Mouse (Mus musculus) heart, embryonic 11.5 days (tissue): ENCODE measurements around the gene Tesc. TPM values are rescaled to one million over a fixed set of nuclear protein-coding genes. Genes with fewer than 3 reads are reported as not detected.

Source experiments
- ATAC-seq: fragments of 200-750 bp; cut with Nextera tagmentation; replicated peaks from 2 replicates; pipeline ENCODE4 v1.8.0; 2017; ENCODE audit warnings: moderate library complexity; ENCODE audit not compliant: insufficient number of reproducible peaks, low FRiP score, low TSS enrichment
- H3K27ac ChIP-seq: fragments of 300-500 bp; sonication (generic); 2 replicates; pipeline ENCODE4 v1.5.1; 2014; ENCODE audit warnings: mild to moderate bottlenecking, low read depth, low read length
- H3K27me3 ChIP-seq: fragments of 300-500 bp; sonication (generic); 2 replicates; pipeline ENCODE4 v1.6.1; 2014; ENCODE audit warnings: mild to moderate bottlenecking, low read length, mixed read lengths; ENCODE audit not compliant: control insufficient read depth, insufficient read depth
- H3K36me3 ChIP-seq: fragments of 300-500 bp; sonication (generic); 2 replicates; pipeline ENCODE4 v1.6.1; 2014; ENCODE audit warnings: mild to moderate bottlenecking, low read length, moderate library complexity, mixed read lengths; ENCODE audit not compliant: control insufficient read depth, insufficient read depth
- H3K4me1 ChIP-seq: fragments of 300-500 bp; sonication (generic); 2 replicates; pipeline ENCODE4 v1.6.1; 2014; ENCODE audit warnings: low read length; ENCODE audit not compliant: control insufficient read depth, insufficient read depth
- H3K4me2 ChIP-seq: fragments of 300-500 bp; sonication (generic); 2 replicates; pipeline ENCODE4 v1.6.1; 2014; ENCODE audit warnings: mild to moderate bottlenecking, moderate library complexity
- H3K4me3 ChIP-seq: fragments of 300-500 bp; sonication (generic); 2 replicates; pipeline ENCODE4 v1.5.1; 2014; ENCODE audit warnings: low read depth, low read length
- H3K9ac ChIP-seq: fragments of 300-500 bp; sonication (generic); 2 replicates; pipeline ENCODE4 v1.6.1; 2014; ENCODE audit warnings: mild to moderate bottlenecking, low read depth, low read length, moderate library complexity
- H3K9me3 ChIP-seq: fragments of 300-500 bp; sonication (generic); replicated peaks from 2 replicates; pipeline ENCODE4 v1.6.1; 2016; ENCODE audit warnings: low read length; ENCODE audit not compliant: control insufficient read depth
- WGBS: fragments of 180-500 bp; shearing (Covaris S2); extraction: QIAGEN DNeasy Blood & Tissue Kit; methylation state at CpG from one replicate; pipeline ENCODE4 v1.1.7; 2014; ENCODE audit not compliant: insufficient replicate concordance; 5-methylcytosine and 5-hydroxymethylcytosine counted together
- polyA plus RNA-seq: library from polyadenylated mRNA; unstranded; fragments of >200 nt; fragmentation: Nextera tagmentation; extraction: Ambion mirVana; gene quantifications from 2 replicates; pipeline ENCODE4 v1.2.1, GENCODE M21; 2014

The Tesc gene
- polyA plus RNA-seq, 1 experiment from 2014 or later, result 17.9 TPM

DNA sequence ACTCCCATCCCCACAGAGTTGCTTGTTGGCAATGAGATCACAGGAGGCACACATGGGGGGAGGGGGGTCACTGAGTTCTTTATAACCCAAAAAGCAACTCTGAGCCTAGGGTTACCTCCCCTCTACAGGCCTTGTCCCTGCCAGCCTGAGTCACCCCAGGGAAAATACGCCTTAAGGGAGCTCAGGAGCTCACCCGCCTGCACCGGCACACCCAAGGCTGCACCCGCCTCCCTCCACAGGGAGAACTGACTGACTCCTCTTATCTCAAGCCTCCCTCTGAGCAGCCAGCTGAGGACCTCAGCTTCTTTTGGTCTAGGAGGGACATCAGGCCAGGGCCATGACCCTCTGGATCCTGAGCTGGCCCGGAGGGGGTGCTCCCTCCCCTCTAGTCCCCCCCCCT lies 3.5 kb downstream of the Tesc start:
- no peak overlapping the region for H3K27ac ChIP-seq
- H3K9me3 ChIP-seq, result no peaks in the 10 kb centered on the region
- H3K27me3 ChIP-seq, result peaks cover 43% of the 10 kb centered on the region
- H3K9ac ChIP-seq, result 0 out of 2 replicates have a peak overlapping the region, but pooled peaks have one; percentile 49
- peaks cover 55% of the 10 kb centered on the region for H3K4me1 ChIP-seq
- ATAC-seq, result 0 out of 2 replicates have a peak, but pooled peaks have one; percentile 5
- 19% methylated on average over 5 of the region's 5 CpGs for WGBS
- H3K36me3 ChIP-seq, result no peaks in the 10 kb centered on the region
- no peak overlapping the region for H3K4me3 ChIP-seq
- no peak overlapping the region for H3K4me2 ChIP-seq

DNA sequence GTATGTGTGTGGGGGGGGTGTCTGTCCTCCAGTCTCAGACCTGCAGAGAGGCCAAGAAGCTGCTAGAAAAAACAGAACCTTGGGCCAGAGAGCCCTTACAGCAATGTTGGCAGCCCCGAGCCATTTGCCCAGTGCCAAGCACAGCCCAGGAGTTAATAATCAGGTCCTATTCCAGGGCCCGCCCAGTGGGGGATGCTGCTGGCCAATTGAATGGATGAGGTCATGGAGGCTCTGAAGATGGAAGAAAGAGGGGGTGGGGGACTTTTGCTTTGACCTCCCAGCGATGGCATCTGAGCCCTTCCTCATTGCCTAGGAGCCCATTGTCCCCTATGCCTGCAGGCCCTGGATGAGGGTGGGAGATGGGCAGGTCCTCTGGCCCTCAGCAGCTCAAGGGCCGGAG lies 4.0 kb downstream of the Tesc start:
- H3K9ac ChIP-seq, result no peak overlapping the region
- WGBS, result 57% methylated on average over 4 of the region's 4 CpGs
- H3K4me1 ChIP-seq, result peaks cover 51% of the 10 kb centered on the region
- H3K27ac ChIP-seq, result no peak overlapping the region
- H3K36me3 ChIP-seq, result no peaks in the 10 kb centered on the region
- no peak overlapping the region for H3K4me3 ChIP-seq
- no peaks in the 10 kb centered on the region for H3K9me3 ChIP-seq
- no peak for ATAC-seq
- H3K27me3 ChIP-seq, result peaks cover 40% of the 10 kb centered on the region
- H3K4me2 ChIP-seq, result no peak overlapping the region

DNA sequence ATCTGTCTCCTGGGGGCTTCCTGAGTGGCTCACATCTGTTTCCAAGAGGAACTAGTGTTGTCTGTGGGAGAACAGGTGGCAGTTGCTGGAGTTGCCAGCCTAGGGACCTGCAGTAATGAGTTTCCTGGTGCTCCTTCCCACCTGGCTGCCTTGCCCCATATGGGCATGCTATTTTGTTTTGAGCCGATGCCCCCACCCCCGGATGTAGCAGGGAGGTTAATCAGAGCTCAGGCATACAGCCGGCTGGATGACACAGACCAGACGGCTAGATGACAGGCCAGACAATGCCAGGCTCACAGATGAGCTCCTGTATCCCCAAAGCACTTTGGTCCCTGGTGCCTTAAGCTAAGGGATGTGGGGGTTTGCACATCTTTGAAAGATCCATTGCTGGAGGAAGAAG lies 5.8 kb downstream of the Tesc start:
- H3K4me1 ChIP-seq, result peaks cover 41% of the 10 kb centered on the region
- H3K4me3 ChIP-seq, result no peak overlapping the region
- no peak overlapping the region for H3K4me2 ChIP-seq
- WGBS, result 18% methylated on average over 4 of the region's 4 CpGs
- peak overlapping the region; percentile 50; the same call in 1 of the 2 replicates for H3K27ac ChIP-seq
- H3K9ac ChIP-seq, result no peak overlapping the region
- no peaks in the 10 kb centered on the region for H3K36me3 ChIP-seq
- peaks cover 21% of the 10 kb centered on the region for H3K27me3 ChIP-seq
- H3K9me3 ChIP-seq, result no peaks in the 10 kb centered on the region
- ATAC-seq, result no peak

DNA sequence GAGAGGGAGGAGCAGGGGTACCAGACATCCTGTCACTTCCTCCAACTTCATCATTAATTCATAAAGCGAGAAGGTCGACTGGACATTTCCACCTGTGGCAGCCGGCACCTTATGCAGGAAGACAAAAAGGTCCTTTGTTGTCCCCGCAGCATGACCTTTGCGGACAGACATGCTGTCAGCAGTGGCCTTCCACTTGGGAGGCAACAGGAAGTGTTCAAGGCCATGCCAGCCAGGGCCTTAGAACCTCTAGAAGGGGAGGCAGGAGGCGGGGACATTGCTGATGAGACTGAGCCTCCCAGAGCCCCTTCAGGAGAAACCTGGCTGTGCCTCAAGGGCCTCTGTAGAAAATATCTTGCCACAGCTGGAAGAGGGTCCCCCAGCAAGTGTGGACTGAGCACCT lies 6.2 kb downstream of the Tesc start:
- H3K9me3 ChIP-seq, result no peaks in the 10 kb centered on the region
- 52% methylated on average over 6 of the region's 6 CpGs for WGBS
- no peak overlapping the region for H3K4me3 ChIP-seq
- no peaks in the 10 kb centered on the region for H3K36me3 ChIP-seq
- H3K9ac ChIP-seq, result no peak overlapping the region
- peaks cover 17% of the 10 kb centered on the region for H3K27me3 ChIP-seq
- H3K27ac ChIP-seq, result peak overlapping the region; percentile 50
- H3K4me2 ChIP-seq, result no peak overlapping the region
- H3K4me1 ChIP-seq, result peaks cover 37% of the 10 kb centered on the region
- no peak for ATAC-seq

DNA sequence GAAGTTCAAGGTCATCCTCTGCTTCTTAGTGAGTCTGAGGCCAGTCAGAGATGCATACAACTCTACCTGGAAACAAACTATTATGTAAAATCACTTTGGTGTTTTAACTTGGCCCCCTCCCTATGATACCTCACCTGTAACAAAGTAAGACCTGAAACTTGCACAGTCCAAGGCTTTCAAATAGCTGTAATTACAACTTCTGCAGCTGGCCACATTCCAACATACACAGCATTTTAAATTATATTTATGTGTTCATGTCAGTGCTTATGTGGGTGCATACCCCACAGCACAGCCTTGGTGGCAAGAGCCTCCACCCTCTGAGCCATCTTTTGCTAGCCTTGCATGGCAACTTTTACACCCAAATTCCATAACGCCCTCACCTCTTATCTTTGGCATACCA lies 7.1 kb downstream of the Tesc start:
- Histone ChIP-seq H3K9ac (no peak overlapping the region), H3K4me1 (peaks cover 28% of the 10 kb centered on the region), H3K27ac (no peak overlapping the region), H3K4me3 (no peak overlapping the region), H3K27me3 (peaks cover 8% of the 10 kb centered on the region), H3K36me3 (no peaks in the 10 kb centered on the region), H3K9me3 (no peaks in the 10 kb centered on the region), H3K4me2 (no peak overlapping the region)
- WGBS, result 87% methylated on average over 1 of the region's 1 CpGs
- no peak for ATAC-seq

DNA sequence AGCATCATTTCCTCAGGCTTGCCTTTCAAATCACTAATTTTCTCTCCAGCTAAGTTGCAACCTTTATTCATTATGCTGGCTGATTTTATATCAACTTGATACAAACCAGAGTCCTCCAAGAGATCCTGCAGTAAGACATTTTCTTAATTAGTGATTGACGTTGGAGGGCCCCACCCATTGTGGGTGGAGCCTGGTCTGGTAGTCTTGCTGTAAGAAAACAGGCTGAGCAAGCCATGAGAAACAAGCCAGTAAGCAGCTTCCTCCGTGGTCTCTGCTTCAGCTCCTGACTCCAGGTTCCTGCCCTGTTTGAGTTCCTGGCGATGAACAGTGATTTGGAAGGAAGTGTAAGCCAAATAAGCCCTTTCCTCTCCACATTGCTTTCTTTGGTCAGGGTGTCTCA lies 8.2 kb downstream of the Tesc start:
- WGBS, result 48% methylated on average over 3 of the region's 3 CpGs

DNA sequence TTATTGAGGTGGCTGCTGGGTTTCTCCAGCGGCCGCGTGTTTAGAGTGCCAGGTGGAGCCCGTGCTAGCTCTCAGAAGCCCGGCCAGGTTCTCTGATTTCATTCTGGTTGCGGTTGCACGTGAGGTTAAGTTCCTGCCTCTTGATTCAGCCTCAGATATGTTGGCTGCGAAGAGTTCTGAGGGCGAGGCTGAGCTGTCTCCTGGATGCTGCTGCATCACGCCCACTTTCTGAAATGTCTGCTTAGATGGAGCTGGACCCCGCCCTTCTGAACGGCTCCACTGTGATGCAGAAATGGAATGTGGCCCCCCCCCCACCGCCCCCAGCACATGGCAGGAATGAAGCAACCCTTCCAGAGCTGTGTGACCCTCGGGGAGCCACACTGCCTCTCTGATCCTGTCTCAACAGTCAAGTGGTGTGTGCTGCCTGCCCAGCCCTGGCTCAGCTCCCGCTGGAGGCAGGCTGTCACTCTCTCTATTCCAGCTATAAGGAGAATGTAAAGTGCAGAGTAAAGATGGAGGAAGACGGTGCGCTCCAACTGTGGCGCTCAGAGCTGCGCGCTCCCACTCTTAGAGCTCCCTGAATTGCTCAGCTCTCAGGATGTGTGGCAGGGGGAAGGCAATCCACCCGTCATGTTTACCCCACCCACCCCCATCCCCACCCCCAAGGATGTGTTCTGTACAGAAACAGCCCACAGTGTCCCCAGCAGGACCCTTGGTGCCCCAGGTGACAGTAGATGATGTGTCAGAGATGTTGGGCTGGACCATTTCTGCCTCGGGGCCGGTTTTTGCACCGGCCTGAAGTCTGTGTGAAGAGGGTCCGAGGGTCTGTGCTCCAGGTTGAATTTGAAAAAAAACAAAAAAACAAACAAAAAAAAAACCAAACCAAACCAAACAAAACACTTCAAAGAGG lies 9.6 kb downstream of the Tesc start:
- H3K4me3 ChIP-seq, result no peak overlapping the region
- H3K4me1 ChIP-seq, result peaks cover 16% of the 10 kb centered on the region
- H3K27ac ChIP-seq, result no peak overlapping the region
- no peaks in the 10 kb centered on the region for H3K9me3 ChIP-seq
- peak overlapping the region; percentile 47 for H3K4me2 ChIP-seq
- 38% methylated on average over 25 of the region's 25 CpGs for WGBS
- no peak overlapping the region; the same call in 1 of the 2 replicates for H3K9ac ChIP-seq
- ATAC-seq, result 0 out of 2 replicates have a peak, but pooled peaks have one; percentile 35
- H3K27me3 ChIP-seq, result no peaks in the 10 kb centered on the region
- H3K36me3 ChIP-seq, result no peaks in the 10 kb centered on the region

More for the DNA sequence above, 8.2 kb downstream of the Tesc start:
- no peaks in the 10 kb centered on the region for H3K27me3 ChIP-seq
- no peaks in the 10 kb centered on the region for H3K9me3 ChIP-seq
- peaks cover 24% of the 10 kb centered on the region for H3K4me1 ChIP-seq
- no peak overlapping the region for H3K4me3 ChIP-seq
- H3K27ac ChIP-seq, result no peak overlapping the region
- H3K4me2 ChIP-seq, result no peak overlapping the region
- H3K9ac ChIP-seq, result no peak overlapping the region
- no peaks in the 10 kb centered on the region for H3K36me3 ChIP-seq
- ATAC-seq, result no peak

DNA sequence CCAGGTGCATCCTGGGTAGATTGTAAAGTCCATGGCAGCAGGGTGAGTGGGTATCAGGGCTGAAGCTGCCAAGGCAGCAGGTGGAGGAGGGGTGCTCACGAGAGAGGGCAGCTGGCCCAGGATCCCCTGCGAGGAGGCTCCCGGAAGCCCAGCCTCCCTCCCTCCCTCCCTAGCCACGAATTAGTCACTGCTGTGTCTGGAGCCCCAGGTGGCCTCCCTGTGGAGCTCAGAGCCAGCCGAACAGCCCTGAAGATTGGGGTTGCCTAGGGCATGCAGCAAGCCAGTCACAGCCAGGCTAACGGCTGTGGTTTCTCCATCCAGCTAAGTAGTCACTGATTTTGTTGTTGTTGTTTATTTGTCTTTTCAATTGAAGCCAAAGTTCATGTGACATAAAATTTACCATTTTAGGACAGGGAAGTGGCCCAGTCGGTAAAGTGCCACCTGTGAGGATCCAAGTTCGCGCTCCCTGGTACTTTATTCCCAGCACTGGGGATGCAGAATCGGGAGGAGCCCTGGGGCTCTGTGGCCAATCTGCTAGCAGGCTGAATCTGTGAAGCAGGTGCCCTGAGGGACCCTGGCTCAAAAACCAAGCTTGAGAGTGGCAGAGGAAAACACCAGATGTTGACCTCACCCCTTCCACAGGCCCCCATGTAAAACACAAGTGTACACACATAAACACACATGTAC lies 10.4 kb downstream of the Tesc start:
- Histone ChIP-seq H3K9me3 (no peaks in the 10 kb centered on the region), H3K9ac (no peak overlapping the region; the same call in 1 of the 2 replicates), H3K4me3 (0 out of 2 replicates have a peak overlapping the region, but pooled peaks have one; percentile 9), H3K27me3 (no peaks in the 10 kb centered on the region), H3K4me1 (peaks cover 16% of the 10 kb centered on the region), H3K27ac (no peak overlapping the region), H3K36me3 (no peaks in the 10 kb centered on the region), H3K4me2 (peak overlapping the region; percentile 47)
- WGBS, result 8% methylated on average over 10 of the region's 10 CpGs
- peak; percentile 65; the same call in 1 of the 2 replicates for ATAC-seq
